Mouse (Mus musculus) thymus, adult 2 months (tissue): ENCODE measurements around the gene Hps1. TPM values are rescaled to one million over a fixed set of nuclear protein-coding genes. Genes with fewer than 3 reads are reported as not detected.

Experiments
- DNase-seq: peaks from one replicate; pipeline ENCODE4 v3.0.0; 2021
- H3K27ac ChIP-seq: fragments of 200-500 bp; 2 replicates; pipeline ENCODE4 v1.5.1; 2012; ENCODE audit warnings: low read length, control low read depth; ENCODE audit not compliant: control insufficient read depth, insufficient read depth
- H3K27me3 ChIP-seq: fragments of 200-500 bp; 2 replicates; pipeline ENCODE4 v1.6.1; 2012; ENCODE audit warnings: mild to moderate bottlenecking, low read length, moderate library complexity, mixed read lengths; ENCODE audit not compliant: control insufficient read depth, insufficient read depth
- H3K36me3 ChIP-seq: fragments of 200-500 bp; 2 replicates; pipeline ENCODE4 v1.6.1; 2012; ENCODE audit warnings: mild to moderate bottlenecking, low read length, moderate library complexity; ENCODE audit not compliant: control insufficient read depth, insufficient read depth
- H3K4me1 ChIP-seq: fragments of 200-500 bp; replicated peaks from 2 replicates; pipeline ENCODE4 v1.6.1; 2012; ENCODE audit warnings: low read length; ENCODE audit not compliant: control insufficient read depth, insufficient read depth
- H3K4me3 ChIP-seq: fragments of 200-500 bp; 2 replicates; pipeline ENCODE4 v1.5.1; 2012; ENCODE audit warnings: mild to moderate bottlenecking, low read length, control low read depth, moderate library complexity; ENCODE audit not compliant: control insufficient read depth, insufficient read depth
- CTCF ChIP-seq: fragments of 200-500 bp; IDR thresholded peaks from 2 replicates; pipeline ENCODE4 v1.5.1; 2012; ENCODE audit warnings: mild to moderate bottlenecking, control low read depth, low read length, moderate library complexity, borderline replicate concordance; ENCODE audit not compliant: control insufficient read depth, poor library complexity, insufficient read depth; ENCODE audit errors: extremely low read depth
- POLR2A ChIP-seq: fragments of 200-500 bp; IDR thresholded peaks from 2 replicates; pipeline ENCODE4 v1.6.1; 2012; ENCODE audit warnings: mild to moderate bottlenecking, low read length, control low read depth, moderate library complexity; ENCODE audit not compliant: control insufficient read depth, poor library complexity, insufficient read depth; ENCODE audit errors: extremely low read depth
- WGBS: fragments of 180-500 bp; shearing (Covaris S2); methylation state at CpG from one replicate; pipeline ENCODE4 v1.1.7; 2018; 5-methylcytosine and 5-hydroxymethylcytosine counted together
- polyA plus RNA-seq: library from polyadenylated mRNA; depleted of rRNA; stranded (reverse); fragments of >200 nt; gene quantifications from 2 replicates; pipeline ENCODE4 v1.2.3, GENCODE M21; 2012

The Hps1 gene
- polyA plus RNA-seq, 1 experiment: 46.2 TPM

DNA sequence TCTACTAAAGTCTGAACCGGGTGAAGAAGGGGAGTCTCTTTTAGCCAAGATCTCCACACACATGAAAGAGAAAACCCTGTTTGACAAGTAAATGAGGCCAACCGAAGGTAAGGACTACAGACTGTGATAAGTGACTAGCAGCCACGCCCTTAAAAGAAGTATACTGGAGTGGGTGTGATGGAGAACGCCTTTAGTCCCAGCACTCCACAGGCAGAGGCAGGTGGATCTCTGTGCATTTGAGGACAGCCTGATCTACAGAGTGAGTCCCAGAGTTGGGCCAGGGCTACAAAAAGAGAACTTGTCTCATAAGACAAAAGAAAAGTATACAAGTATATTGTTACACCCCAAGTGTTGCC, 33.9 kb downstream of the Hps1 start:
- no peak overlapping the region for H3K27ac ChIP-seq
- no peak for TF ChIP-seq CTCF
- no peak for TF ChIP-seq POLR2A
- no peaks in the 10 kb centered on the region for H3K27me3 ChIP-seq
- H3K36me3 ChIP-seq: no peaks in the 10 kb centered on the region
- no peak for DNase-seq
- H3K4me3 ChIP-seq: no peak overlapping the region
- no peaks in the 10 kb centered on the region for H3K4me1 ChIP-seq
- WGBS: 86% methylated on average over 4 of the region's 4 CpGs

DNA sequence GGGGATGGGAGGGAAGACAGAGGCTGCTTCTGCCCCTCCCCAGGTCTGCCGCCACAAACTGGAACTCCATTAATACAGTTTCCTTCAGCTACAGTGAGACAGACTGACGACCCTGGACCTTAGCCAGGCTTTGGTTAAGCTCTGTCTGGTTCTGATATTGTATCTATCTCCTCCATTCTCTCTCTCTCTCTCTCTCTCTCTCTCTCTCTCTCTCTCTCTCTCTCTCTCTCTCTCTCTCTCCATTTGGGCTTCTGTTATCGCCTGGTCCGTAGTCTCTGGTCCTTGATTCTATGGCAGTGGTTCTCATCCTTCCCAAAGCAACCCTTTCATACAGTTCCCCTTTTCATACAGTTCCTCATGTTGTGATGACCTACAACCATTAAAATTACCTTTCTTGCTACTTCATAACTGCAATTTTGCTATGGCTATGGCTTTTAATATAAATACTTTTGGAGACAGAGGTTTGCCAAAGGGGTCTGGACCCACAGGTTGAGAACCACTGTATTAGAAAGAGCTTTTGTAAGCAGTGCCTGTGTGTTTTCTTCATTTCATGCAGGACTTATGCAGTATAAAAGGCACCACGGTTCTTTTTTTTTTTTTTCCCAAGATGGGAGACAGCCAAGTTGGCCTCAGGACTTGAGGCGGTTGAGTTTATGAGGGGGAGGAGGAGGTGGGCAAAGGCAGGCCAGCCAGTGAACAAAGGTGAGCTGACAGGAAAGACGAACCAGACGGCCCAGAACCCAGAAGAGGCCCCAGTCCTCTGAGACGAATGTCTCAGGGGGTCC, 34.5 kb downstream of the Hps1 start:
- no peak overlapping the region for H3K4me3 ChIP-seq
- H3K36me3 ChIP-seq: no peaks in the 10 kb centered on the region
- H3K27me3 ChIP-seq: no peaks in the 10 kb centered on the region
- H3K4me1 ChIP-seq: no peaks in the 10 kb centered on the region
- H3K27ac ChIP-seq: no peak overlapping the region
- 80% methylated on average over 9 of the region's 9 CpGs for WGBS
- no peak for TF ChIP-seq CTCF
- no peak for TF ChIP-seq POLR2A
- DNase-seq: no peak

DNA sequence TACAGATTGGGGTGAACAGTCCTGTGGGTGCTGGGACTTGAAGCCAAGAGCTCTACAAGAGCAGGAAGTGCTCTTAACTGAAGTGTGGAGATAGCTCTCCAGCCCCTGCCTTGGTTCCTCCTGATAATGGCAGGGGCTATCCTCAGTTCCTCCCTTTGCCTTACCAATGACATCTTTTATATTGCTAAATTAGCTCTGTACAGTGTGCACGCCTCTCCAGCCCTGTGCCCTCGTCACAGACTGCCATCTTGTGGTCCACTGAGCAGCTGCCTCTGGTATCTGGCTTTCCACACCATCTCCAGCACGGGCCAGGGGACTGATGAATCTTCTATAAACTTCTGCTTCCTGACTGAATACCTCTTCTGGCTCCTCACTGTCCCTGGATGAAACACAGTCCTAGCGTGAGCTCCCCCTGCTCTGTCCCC, 35.6 kb downstream of the Hps1 start:
- TF ChIP-seq CTCF (no peak), POLR2A (no peak)
- DNase-seq: peak; percentile 25
- H3K36me3 ChIP-seq: no peaks in the 10 kb centered on the region
- 0 out of 2 replicates have a peak, but pooled peaks cover 2% of the 10 kb centered on the region for H3K4me1 ChIP-seq
- whole genome bisulfite sequencing: 17% methylated on average over 4 of the region's 4 CpGs
- H3K27me3 ChIP-seq: no peaks in the 10 kb centered on the region
- H3K27ac ChIP-seq: no peak overlapping the region
- H3K4me3 ChIP-seq: no peak overlapping the region

DNA sequence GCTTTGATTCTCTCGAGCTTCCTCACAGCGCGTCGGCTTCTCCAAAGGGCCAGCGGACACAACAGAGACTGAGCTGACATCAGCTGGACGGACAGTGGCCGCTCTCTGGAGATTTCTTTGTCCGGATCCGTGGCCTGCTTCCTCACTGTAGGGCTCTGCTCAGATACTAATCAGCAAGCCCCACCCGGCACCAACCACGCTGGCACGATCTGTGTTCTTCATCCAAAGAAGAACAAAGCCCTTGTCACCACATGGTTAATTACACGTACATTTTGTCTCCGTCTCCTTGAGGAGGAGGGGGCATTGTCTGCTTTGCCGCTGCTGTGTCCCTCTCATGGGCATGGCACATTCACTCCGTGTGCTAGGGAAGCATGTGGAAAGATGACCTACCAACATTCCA, 36.5 kb downstream of the Hps1 start:
- Histone ChIP-seq H3K27ac (no peak overlapping the region), H3K4me3 (no peak overlapping the region), H3K27me3 (no peaks in the 10 kb centered on the region), H3K4me1 (0 out of 2 replicates have a peak, but pooled peaks cover 2% of the 10 kb centered on the region), H3K36me3 (no peaks in the 10 kb centered on the region)
- no peak for TF ChIP-seq CTCF
- no peak for TF ChIP-seq POLR2A
- DNase-seq: no peak
- WGBS: 92% methylated on average over 16 of the region's 16 CpGs

DNA sequence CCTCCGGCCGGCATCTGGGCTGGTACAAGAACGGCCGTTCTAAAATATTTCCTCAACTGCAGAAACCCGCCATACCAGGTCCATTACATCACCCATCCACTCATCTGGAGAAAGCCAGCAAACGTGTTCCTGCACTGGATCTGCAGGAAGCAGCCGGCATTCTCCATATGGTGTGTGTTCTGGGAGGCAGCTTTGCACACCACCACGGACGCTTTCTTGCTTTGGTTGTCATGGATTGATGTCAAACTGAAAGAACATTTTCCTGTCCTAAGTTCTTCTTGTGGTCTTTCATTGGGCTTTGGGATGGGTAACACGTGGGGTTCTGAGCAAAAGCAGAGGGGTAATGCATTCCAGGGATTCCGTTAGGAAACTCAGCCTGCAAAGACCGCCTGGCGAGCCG, 37.9 kb downstream of the Hps1 start:
- WGBS: 90% methylated on average over 14 of the region's 14 CpGs
- TF ChIP-seq CTCF (no peak), POLR2A (no peak)

DNA sequence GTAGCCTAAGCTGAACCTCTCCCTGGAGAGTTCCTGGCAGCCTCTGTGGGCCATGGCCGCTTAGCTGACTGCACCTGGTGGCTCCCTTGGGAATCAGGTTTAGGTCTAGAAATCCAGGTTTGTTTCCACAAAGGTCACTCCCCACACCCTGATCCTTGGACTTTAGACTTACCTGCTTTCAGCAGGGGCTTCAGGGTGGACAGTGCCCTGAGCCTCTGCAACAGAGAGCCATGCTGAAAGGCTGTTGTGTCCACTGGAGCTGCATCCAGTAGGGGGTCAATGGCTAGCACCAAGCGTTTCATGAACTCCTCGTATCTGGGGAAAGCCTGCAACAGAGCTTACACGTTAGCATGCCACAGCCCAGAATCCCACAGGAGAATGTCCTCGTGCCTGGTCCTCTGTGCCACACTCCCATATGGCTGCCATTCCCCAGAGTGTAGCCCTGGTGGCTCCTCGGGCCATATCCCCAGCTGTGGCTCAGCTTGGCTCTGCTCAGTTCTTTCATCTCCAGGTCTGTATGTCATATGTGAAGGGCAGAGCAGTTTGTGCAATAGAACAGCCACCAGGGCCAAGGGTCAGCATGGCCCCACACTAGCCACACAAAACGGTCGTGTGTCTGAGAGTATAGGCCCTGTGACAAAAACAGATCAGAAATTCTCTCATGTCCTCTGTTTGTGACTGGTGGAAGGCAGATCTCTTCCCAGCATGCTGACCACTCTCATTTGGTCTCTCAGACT, 39.4 kb downstream of the Hps1 start:
- TF ChIP-seq POLR2A: no peak
- TF ChIP-seq CTCF: no peak

More for the DNA sequence above, 37.9 kb downstream of the Hps1 start:
- Histone ChIP-seq H3K27ac (no peak overlapping the region), H3K4me3 (no peak overlapping the region), H3K36me3 (no peaks in the 10 kb centered on the region), H3K4me1 (peaks cover 9% of the 10 kb centered on the region), H3K27me3 (no peaks in the 10 kb centered on the region)
- no peak for DNase-seq

DNA sequence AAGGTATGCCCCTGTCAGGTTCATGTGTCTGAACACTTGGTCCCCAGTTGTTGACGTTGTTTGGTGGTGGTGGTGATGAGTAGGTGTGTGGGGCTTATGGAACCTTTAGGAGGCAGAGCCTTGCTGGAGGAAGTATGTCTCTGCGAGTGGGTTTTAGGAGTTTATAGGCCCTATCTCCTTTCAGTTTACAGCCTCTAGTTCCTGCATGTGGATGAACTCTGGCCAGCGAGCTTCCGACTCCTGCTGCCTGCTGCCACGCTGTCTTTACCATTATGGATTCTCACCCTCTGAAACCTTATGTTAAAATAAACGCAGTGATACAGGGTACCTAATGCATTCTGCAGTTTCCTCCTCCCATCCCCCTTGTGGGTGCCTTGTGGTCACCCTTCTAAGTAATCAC, 40.0 kb downstream of the Hps1 start:
- WGBS: 73% methylated on average over 6 of the region's 6 CpGs
- TF ChIP-seq CTCF (no peak), POLR2A (no peak)
- Histone ChIP-seq H3K4me1 (peaks cover 17% of the 10 kb centered on the region), H3K27ac (no peak overlapping the region), H3K36me3 (no peaks in the 10 kb centered on the region), H3K27me3 (no peaks in the 10 kb centered on the region), H3K4me3 (no peak overlapping the region)
- no peak for DNase-seq

More for the DNA sequence above, 39.4 kb downstream of the Hps1 start:
- Histone ChIP-seq H3K27ac (no peak overlapping the region), H3K36me3 (no peaks in the 10 kb centered on the region), H3K27me3 (no peaks in the 10 kb centered on the region), H3K4me1 (peaks cover 17% of the 10 kb centered on the region), H3K4me3 (no peak overlapping the region)
- 90% methylated on average over 8 of the region's 8 CpGs for WGBS
- no peak for DNase-seq
